Mouse (Mus musculus): ENCODE measurements around the gene Synj1. TPM values are rescaled to one million over a fixed set of nuclear protein-coding genes. Genes with fewer than 3 reads are reported as not detected.

Synj1 gene
- polyA plus RNA-seq, 1 experiment, result 157 TPM

DNA sequence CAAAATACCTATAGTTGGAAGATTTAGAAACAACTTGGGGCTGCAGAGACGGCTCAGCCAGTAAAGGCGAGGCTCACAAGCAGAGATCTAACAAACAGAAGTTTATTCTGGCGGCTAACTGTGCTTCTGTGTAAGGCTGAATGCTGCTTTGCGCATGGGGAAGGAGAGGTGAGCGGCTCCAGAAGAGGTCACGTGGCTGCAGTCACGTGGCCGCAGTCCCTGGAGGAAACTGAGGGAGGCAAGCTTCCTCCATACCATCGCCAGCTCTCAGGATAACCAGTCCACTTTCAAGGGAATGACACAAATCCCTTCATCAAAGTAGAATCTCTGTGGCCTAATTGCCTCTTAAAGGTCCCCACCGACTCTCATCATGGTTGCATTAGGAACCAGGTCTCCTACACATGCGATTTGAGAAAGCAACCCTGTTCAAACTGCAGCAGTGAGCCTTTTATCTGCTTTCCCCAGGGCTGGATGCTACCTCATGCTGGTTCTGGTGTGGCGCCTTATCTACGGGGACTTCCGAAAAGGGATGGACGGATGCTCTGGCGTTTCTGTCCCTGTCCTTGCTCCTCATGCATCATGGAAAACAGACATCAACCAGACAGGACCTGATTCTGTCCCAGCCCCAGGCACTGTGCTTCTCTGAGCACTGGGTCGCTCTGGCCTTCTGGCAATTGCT is 100.1 kb downstream of the Synj1 start:
- Histone ChIP-seq H3K4me3 (ENCODE audit: insufficient read depth, low read length) (no peak overlapping the region), H3K4me1 (ENCODE audit: control insufficient read depth, insufficient read depth, low read length) (no peaks in the 10 kb centered on the region), H3K27ac (ENCODE audit: insufficient read depth, low read length) (no peak overlapping the region)
- TF ChIP-seq CTCF (IDR thresholded peaks at IDR 0.05; ENCODE audit: extremely low read depth, insufficient read depth, low read length) (no peak), POLR2A (IDR thresholded peaks at IDR 0.05; ENCODE audit: extremely low read depth, insufficient read depth, low read length) (no peak)

- Histone ChIP-seq H3K27ac (ENCODE audit: insufficient read depth, low read length) (no peak overlapping the region), H3K4me3 (ENCODE audit: insufficient read depth, low read length) (no peak overlapping the region)
- no peak for TF ChIP-seq POLR2A (IDR thresholded peaks at IDR 0.05; ENCODE audit: extremely low read depth, insufficient read depth, low read length)
- no peak for TF ChIP-seq CTCF (IDR thresholded peaks at IDR 0.05; ENCODE audit: extremely low read depth, insufficient read depth, low read length)
Observed at GRCm38 (mm10) chr16:90907250-90907649, 103.9 kb downstream of the Synj1 start.

DNA sequence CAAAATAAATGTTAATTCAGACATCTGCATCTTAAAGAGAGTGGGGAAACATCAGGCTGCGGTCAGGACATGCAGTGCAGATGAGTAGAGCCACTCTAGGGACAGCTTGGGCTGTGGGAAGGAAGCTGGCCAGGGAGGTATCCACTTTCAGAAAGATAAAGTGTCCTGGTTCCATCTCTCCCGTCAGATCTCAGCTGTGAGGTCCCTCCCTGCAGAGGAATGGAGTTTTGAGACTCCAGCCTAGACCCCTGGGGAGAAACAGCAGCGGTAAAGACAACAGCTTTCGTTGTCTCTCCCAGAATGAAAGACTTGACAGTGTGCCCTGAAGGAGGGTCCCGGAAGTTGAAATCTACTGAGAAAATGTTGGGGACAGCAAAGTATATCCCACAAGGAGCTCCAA is 107.8 kb downstream of the Synj1 start:
- TF ChIP-seq CTCF (IDR thresholded peaks at IDR 0.05; ENCODE audit: extremely low read depth, insufficient read depth, low read length) (no peak), POLR2A (IDR thresholded peaks at IDR 0.05; ENCODE audit: extremely low read depth, insufficient read depth, low read length) (no peak)
- H3K4me1 ChIP-seq (ENCODE audit: control insufficient read depth, insufficient read depth, low read length), result no peaks in the 10 kb centered on the region
- H3K4me3 ChIP-seq (ENCODE audit: insufficient read depth, low read length), result no peak overlapping the region
- H3K27ac ChIP-seq (ENCODE audit: insufficient read depth, low read length), result no peak overlapping the region

More at GRCm38 (mm10) chr16:90907250-90907649, 103.9 kb downstream of the Synj1 start:
- no peaks in the 10 kb centered on the region for H3K4me1 ChIP-seq (ENCODE audit: control insufficient read depth, insufficient read depth, low read length)

GRCm38 (mm10) chr16:90901364-90901763 is 109.7 kb downstream of the Synj1 start:
- no peak overlapping the region for H3K4me3 ChIP-seq (ENCODE audit: insufficient read depth, low read length)
- no peak overlapping the region for H3K27ac ChIP-seq (ENCODE audit: insufficient read depth, low read length)
- TF ChIP-seq POLR2A (IDR thresholded peaks at IDR 0.05; ENCODE audit: extremely low read depth, insufficient read depth, low read length) (no peak), CTCF (IDR thresholded peaks at IDR 0.05; ENCODE audit: extremely low read depth, insufficient read depth, low read length) (no peak)
- H3K4me1 ChIP-seq (ENCODE audit: control insufficient read depth, insufficient read depth, low read length), result no peaks in the 10 kb centered on the region

GRCm38 (mm10) chr16:90899498-90899897 is 111.6 kb downstream of the Synj1 start:
- Histone ChIP-seq H3K4me3 (ENCODE audit: insufficient read depth, low read length) (no peak overlapping the region), H3K27ac (ENCODE audit: insufficient read depth, low read length) (no peak overlapping the region), H3K4me1 (ENCODE audit: control insufficient read depth, insufficient read depth, low read length) (no peaks in the 10 kb centered on the region)
- TF ChIP-seq POLR2A (IDR thresholded peaks at IDR 0.05; ENCODE audit: extremely low read depth, insufficient read depth, low read length) (no peak), CTCF (IDR thresholded peaks at IDR 0.05; ENCODE audit: extremely low read depth, insufficient read depth, low read length) (no peak)

- TF ChIP-seq CTCF (IDR thresholded peaks at IDR 0.05; ENCODE audit: extremely low read depth, insufficient read depth, low read length) (no peak), POLR2A (IDR thresholded peaks at IDR 0.05; ENCODE audit: extremely low read depth, insufficient read depth, low read length) (no peak)
- Histone ChIP-seq H3K4me1 (ENCODE audit: control insufficient read depth, insufficient read depth, low read length) (no peaks in the 10 kb centered on the region), H3K4me3 (ENCODE audit: insufficient read depth, low read length) (no peak overlapping the region)
Observed at GRCm38 (mm10) chr16:90897651-90898050, 113.5 kb downstream of the Synj1 start.

GRCm38 (mm10) chr16:90893792-90894191 is 117.3 kb downstream of the Synj1 start:
- Histone ChIP-seq H3K4me3 (ENCODE audit: insufficient read depth, low read length) (no peak overlapping the region), H3K27ac (ENCODE audit: insufficient read depth, low read length) (no peak overlapping the region), H3K4me1 (ENCODE audit: control insufficient read depth, insufficient read depth, low read length) (no peaks in the 10 kb centered on the region)
- TF ChIP-seq POLR2A (IDR thresholded peaks at IDR 0.05; ENCODE audit: extremely low read depth, insufficient read depth, low read length) (no peak), CTCF (IDR thresholded peaks at IDR 0.05; ENCODE audit: extremely low read depth, insufficient read depth, low read length) (no peak)

More at GRCm38 (mm10) chr16:90897651-90898050, 113.5 kb downstream of the Synj1 start:
- no peak overlapping the region for H3K27ac ChIP-seq (ENCODE audit: insufficient read depth, low read length)

DNA sequence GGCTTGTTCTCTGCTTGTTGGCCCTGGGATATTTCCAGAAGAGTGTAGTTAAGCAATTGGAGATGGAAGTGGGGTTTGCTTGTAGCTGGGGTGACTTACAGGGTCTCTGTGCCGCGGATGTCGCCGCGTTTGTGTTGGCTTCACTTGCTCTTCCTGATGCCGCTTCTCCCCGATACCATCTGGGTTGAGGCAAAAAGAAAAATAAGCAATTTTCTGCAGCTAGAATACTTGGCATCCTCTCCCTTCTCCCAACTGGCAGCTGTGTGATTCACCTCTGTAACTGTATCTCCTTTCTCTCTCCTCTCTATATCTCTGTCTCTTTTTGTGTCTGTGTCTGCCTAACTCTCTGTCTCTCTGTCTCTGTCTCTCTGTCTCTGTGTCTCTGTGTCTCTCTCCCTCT is 118.1 kb downstream of the Synj1 start:
- Histone ChIP-seq H3K4me3 (ENCODE audit: insufficient read depth, low read length) (no peak overlapping the region), H3K27ac (ENCODE audit: insufficient read depth, low read length) (no peak overlapping the region), H3K4me1 (ENCODE audit: control insufficient read depth, insufficient read depth, low read length) (no peaks in the 10 kb centered on the region)
- TF ChIP-seq POLR2A (IDR thresholded peaks at IDR 0.05; ENCODE audit: extremely low read depth, insufficient read depth, low read length) (no peak), CTCF (IDR thresholded peaks at IDR 0.05; ENCODE audit: extremely low read depth, insufficient read depth, low read length) (no peak)

GRCm38 (mm10) chr16:90892081-90892480 is 119.0 kb downstream of the Synj1 start:
- H3K4me1 ChIP-seq (ENCODE audit: control insufficient read depth, insufficient read depth, low read length), result no peaks in the 10 kb centered on the region
- H3K4me3 ChIP-seq (ENCODE audit: insufficient read depth, low read length), result no peak overlapping the region
- no peak overlapping the region for H3K27ac ChIP-seq (ENCODE audit: insufficient read depth, low read length)
- no peak for TF ChIP-seq POLR2A (IDR thresholded peaks at IDR 0.05; ENCODE audit: extremely low read depth, insufficient read depth, low read length)
- TF ChIP-seq CTCF (IDR thresholded peaks at IDR 0.05; ENCODE audit: extremely low read depth, insufficient read depth, low read length), result no peak

DNA sequence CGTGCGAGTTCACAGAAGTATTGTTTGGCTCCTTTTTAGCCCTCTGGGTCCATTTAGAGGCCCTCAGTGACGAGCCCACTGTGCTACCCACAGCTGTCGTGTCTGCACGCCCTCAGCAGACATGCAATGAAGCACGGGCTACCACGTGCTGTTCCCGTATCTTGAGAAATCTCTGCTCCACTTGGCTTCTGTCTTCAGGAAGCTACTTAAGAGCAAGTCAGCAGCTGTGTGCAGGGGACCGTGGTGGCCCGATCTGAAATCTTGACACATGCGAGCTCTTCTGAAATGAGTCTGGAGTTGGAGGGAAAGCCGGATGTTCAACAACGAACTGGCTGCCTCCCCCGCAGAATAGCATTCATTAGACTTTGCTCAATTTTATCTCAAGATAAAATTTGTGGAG is 119.5 kb downstream of the Synj1 start:
- TF ChIP-seq CTCF (IDR thresholded peaks at IDR 0.05; ENCODE audit: extremely low read depth, insufficient read depth, low read length) (no peak), POLR2A (IDR thresholded peaks at IDR 0.05; ENCODE audit: extremely low read depth, insufficient read depth, low read length) (no peak)
- H3K27ac ChIP-seq (ENCODE audit: insufficient read depth, low read length), result no peak overlapping the region
- H3K4me1 ChIP-seq (ENCODE audit: control insufficient read depth, insufficient read depth, low read length), result no peaks in the 10 kb centered on the region
- no peak overlapping the region for H3K4me3 ChIP-seq (ENCODE audit: insufficient read depth, low read length)
